Mouse (Mus musculus): Measurements from ENCODE around the gene Kifc3. TPM values are rescaled to one million over a fixed set of nuclear protein-coding genes. Genes with fewer than 3 reads are reported as not detected.

Kifc3 gene
- total and polyA plus RNA-seq, 2 experiments from 2014 or later = 32.7 to 54.1 TPM

DNA sequence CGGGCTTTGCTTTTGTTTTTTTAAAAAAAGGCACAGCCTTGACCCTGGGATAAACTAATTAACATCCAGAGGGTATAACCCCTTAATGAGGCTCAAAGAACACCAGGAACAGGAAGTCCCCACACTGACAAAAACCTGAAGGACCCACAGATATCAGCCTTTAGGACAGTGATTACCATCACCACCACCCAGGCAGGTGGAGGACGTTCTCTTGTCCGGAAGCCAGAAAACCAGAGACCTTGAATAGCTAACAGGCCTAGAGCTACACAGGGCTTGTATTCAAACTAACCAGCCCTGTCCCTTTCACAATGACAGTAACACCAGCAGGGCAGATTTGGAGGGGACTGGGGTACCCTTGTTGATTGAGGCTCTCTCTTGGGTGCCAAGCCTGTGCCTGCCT lies 66.4 kb downstream of the Kifc3 start:
- Histone ChIP-seq H3K27ac (ENCODE audit: low read depth, low read length) (no peak overlapping the region), H3K4me2 (ENCODE audit: low read depth) (no peak overlapping the region), H3K9me3 (ENCODE audit: low read length) (no peaks in the 10 kb centered on the region), H3K4me1 (ENCODE audit: insufficient read depth) (0 out of 2 replicates have a peak, but pooled peaks cover 5% of the 10 kb centered on the region), H3K36me3 (ENCODE audit: insufficient read depth) (peaks cover 28% of the 10 kb centered on the region), H3K9ac (no peak overlapping the region), H3K27me3 (ENCODE audit: insufficient read depth, low read length) (peaks cover 5% of the 10 kb centered on the region; the same call in 1 of the 2 replicates), H3K4me3 (ENCODE audit: low read depth, low read length) (no peak overlapping the region)
- no peak for DNase-seq
- TF ChIP-seq CTCF (IDR thresholded peaks at IDR 0.05; ENCODE audit: low read depth) = no peak
- 75% methylated on average over 3 of the region's 3 CpGs for WGBS
- no peak for ATAC-seq

DNA sequence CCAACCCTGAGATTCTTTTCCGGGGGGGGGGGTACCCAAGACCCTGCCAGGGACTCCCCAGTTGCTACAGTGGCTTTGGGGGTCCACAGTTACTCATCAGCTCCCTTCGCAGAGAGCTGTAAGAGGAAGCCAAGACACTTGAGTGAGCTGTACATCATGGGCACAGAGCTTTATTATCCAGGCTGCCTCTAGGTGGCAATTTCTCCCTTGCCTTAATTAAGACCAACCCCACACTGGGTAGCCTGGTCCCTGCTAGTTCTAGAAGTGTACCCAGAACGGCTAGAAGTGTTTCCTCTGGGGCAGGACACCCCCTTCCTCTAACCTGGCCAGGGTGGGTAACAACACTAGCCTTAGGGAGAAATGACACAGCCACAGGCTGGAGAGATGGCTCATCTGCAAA lies 67.4 kb downstream of the Kifc3 start:
- H3K9me3 ChIP-seq (ENCODE audit: low read length) = no peaks in the 10 kb centered on the region
- no peak overlapping the region for H3K9ac ChIP-seq
- no peak overlapping the region for H3K27ac ChIP-seq (ENCODE audit: low read depth, low read length)
- peaks cover 5% of the 10 kb centered on the region; the same call in 1 of the 2 replicates for H3K27me3 ChIP-seq (ENCODE audit: insufficient read depth, low read length)
- TF ChIP-seq CTCF (IDR thresholded peaks at IDR 0.05; ENCODE audit: low read depth) = peak; percentile 65
- WGBS = 36% methylated on average over 3 of the region's 3 CpGs
- no peak overlapping the region for H3K4me2 ChIP-seq (ENCODE audit: low read depth)
- 0 out of 2 replicates have a peak, but pooled peaks cover 4% of the 10 kb centered on the region for H3K4me1 ChIP-seq (ENCODE audit: insufficient read depth)
- peak; percentile 53 for DNase-seq
- H3K4me3 ChIP-seq (ENCODE audit: low read depth, low read length) = no peak overlapping the region
- H3K36me3 ChIP-seq (ENCODE audit: insufficient read depth) = peaks cover 28% of the 10 kb centered on the region
- peak; percentile 73; the same call in 1 of the 2 replicates for ATAC-seq

DNA sequence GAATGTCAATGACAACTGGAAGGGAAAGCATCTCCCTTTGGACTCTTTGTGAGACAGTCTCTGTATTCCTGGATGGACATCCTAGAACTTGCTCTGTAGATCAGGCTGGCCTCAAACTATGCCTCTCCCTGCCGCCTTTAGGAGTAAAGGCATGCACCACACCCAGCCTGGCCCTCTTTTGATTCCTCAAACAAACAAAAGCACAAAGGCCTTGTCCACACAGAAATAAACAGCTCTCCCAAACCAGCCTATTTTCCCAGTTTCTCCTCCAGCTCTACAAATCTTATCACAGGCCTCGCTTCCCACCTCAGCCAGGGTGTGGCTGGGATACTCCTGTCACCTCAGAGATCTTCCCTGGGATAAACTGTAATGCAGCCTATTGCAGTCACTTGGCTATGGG lies 68.4 kb downstream of the Kifc3 start:
- peaks cover 5% of the 10 kb centered on the region; the same call in 1 of the 2 replicates for H3K27me3 ChIP-seq (ENCODE audit: insufficient read depth, low read length)
- H3K4me2 ChIP-seq (ENCODE audit: low read depth) = no peak overlapping the region
- H3K4me1 ChIP-seq (ENCODE audit: insufficient read depth) = 0 out of 2 replicates have a peak, but pooled peaks cover 4% of the 10 kb centered on the region
- ATAC-seq = no peak
- no peak overlapping the region for H3K9ac ChIP-seq
- H3K9me3 ChIP-seq (ENCODE audit: low read length) = no peaks in the 10 kb centered on the region
- H3K4me3 ChIP-seq (ENCODE audit: low read depth, low read length) = no peak overlapping the region
- no peak for DNase-seq
- 81% methylated on average over 2 of the region's 2 CpGs for WGBS
- TF ChIP-seq CTCF (IDR thresholded peaks at IDR 0.05; ENCODE audit: low read depth) = no peak
- no peak overlapping the region for H3K27ac ChIP-seq (ENCODE audit: low read depth, low read length)
- H3K36me3 ChIP-seq (ENCODE audit: insufficient read depth) = peaks cover 29% of the 10 kb centered on the region

- Histone ChIP-seq H3K9ac (no peak overlapping the region), H3K4me2 (ENCODE audit: low read depth) (no peak overlapping the region), H3K27ac (ENCODE audit: low read depth, low read length) (no peak overlapping the region), H3K4me1 (ENCODE audit: insufficient read depth) (no peaks in the 10 kb centered on the region), H3K27me3 (ENCODE audit: insufficient read depth, low read length) (no peaks in the 10 kb centered on the region), H3K36me3 (ENCODE audit: insufficient read depth) (peaks cover 35% of the 10 kb centered on the region), H3K9me3 (ENCODE audit: low read length) (no peaks in the 10 kb centered on the region), H3K4me3 (ENCODE audit: low read depth, low read length) (no peak overlapping the region)
- ATAC-seq = no peak
- no peak for DNase-seq
- 76% methylated on average over 5 of the region's 5 CpGs for WGBS
- TF ChIP-seq CTCF (IDR thresholded peaks at IDR 0.05; ENCODE audit: low read depth) = no peak
Measured at GRCm38 (mm10) chr8:95131983-95132382, 70.6 kb downstream of the Kifc3 start.

DNA sequence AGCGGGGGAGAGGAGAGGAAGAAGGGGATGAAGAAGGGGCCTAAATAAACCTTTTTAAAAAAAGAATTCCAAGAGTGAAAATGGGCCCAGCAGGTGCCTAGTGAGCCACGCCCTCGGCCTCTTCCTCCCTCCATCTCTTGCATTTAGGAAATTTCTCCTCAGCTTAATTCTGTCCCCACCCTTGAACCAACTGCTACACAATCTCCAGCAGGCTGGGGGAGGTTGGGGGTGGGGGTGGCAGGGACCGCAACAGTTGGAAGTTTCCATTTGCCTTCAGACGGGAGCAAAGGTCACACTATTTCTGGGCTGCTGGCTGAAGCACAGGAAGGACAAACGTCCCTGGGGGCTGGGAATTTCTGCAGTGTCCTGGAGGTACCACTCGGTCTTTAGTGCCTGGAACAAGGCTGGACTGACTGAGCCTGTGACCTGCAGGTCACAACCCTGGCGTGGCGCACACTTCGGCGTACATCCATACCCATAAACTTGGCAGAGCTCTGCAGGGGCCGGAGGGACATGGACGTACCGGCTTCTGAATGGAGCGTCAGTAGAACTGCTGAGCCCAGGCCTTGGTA lies 71.6 kb downstream of the Kifc3 start:
- H3K36me3 ChIP-seq (ENCODE audit: insufficient read depth) = peaks cover 36% of the 10 kb centered on the region
- H3K4me1 ChIP-seq (ENCODE audit: insufficient read depth) = no peaks in the 10 kb centered on the region
- H3K4me2 ChIP-seq (ENCODE audit: low read depth) = no peak overlapping the region
- no peak for TF ChIP-seq CTCF (IDR thresholded peaks at IDR 0.05; ENCODE audit: low read depth)
- no peak overlapping the region for H3K4me3 ChIP-seq (ENCODE audit: low read depth, low read length)
- no peak for DNase-seq
- no peak overlapping the region for H3K9ac ChIP-seq
- WGBS = 72% methylated on average over 15 of the region's 15 CpGs
- ATAC-seq = no peak
- H3K27ac ChIP-seq (ENCODE audit: low read depth, low read length) = no peak overlapping the region
- H3K9me3 ChIP-seq (ENCODE audit: low read length) = no peaks in the 10 kb centered on the region
- H3K27me3 ChIP-seq (ENCODE audit: insufficient read depth, low read length) = no peaks in the 10 kb centered on the region

- DNase-seq (no peak), ATAC-seq (no peak)
- no peaks in the 10 kb centered on the region for H3K27me3 ChIP-seq (ENCODE audit: insufficient read depth, low read length)
- H3K4me2 ChIP-seq (ENCODE audit: low read depth) = no peak overlapping the region
- 91% methylated on average over 11 of the region's 11 CpGs for WGBS
- no peak overlapping the region for H3K27ac ChIP-seq (ENCODE audit: low read depth, low read length)
- H3K4me1 ChIP-seq (ENCODE audit: insufficient read depth) = no peaks in the 10 kb centered on the region
- H3K36me3 ChIP-seq (ENCODE audit: insufficient read depth) = peaks cover 35% of the 10 kb centered on the region
- no peak overlapping the region for H3K9ac ChIP-seq
- no peak overlapping the region for H3K4me3 ChIP-seq (ENCODE audit: low read depth, low read length)
- no peaks in the 10 kb centered on the region for H3K9me3 ChIP-seq (ENCODE audit: low read length)
- TF ChIP-seq CTCF (IDR thresholded peaks at IDR 0.05; ENCODE audit: low read depth) = no peak
Measured at GRCm38 (mm10) chr8:95128750-95129260, 73.8 kb downstream of the Kifc3 start.

- DNase-seq (no peak), ATAC-seq (no peak)
- no peak overlapping the region for H3K9ac ChIP-seq
- no peaks in the 10 kb centered on the region for H3K4me1 ChIP-seq (ENCODE audit: insufficient read depth)
- no peak overlapping the region for H3K4me3 ChIP-seq (ENCODE audit: low read depth, low read length)
- no peak for TF ChIP-seq CTCF (IDR thresholded peaks at IDR 0.05; ENCODE audit: low read depth)
- H3K27me3 ChIP-seq (ENCODE audit: insufficient read depth, low read length) = no peaks in the 10 kb centered on the region
- H3K36me3 ChIP-seq (ENCODE audit: insufficient read depth) = peaks cover 27% of the 10 kb centered on the region
- 78% methylated on average over 9 of the region's 9 CpGs for WGBS
- no peak overlapping the region for H3K27ac ChIP-seq (ENCODE audit: low read depth, low read length)
- H3K9me3 ChIP-seq (ENCODE audit: low read length) = no peaks in the 10 kb centered on the region
- no peak overlapping the region for H3K4me2 ChIP-seq (ENCODE audit: low read depth)
Measured at GRCm38 (mm10) chr8:95127658-95128057, 75.0 kb downstream of the Kifc3 start.
